Mouse (Mus musculus) gastrocnemius, postnatal 14 days (tissue): ENCODE measurements around the gene Fcer1g. TPM values are rescaled to one million over a fixed set of nuclear protein-coding genes. Genes with fewer than 3 reads are reported as not detected.

Experiments used
- DNase-seq: peaks from one replicate; pipeline ENCODE4 v3.0.0; 2021; ENCODE audit warnings: mixed read lengths
- intact Hi-C: fragments of 180-260 bp; cut with DNase I; formaldehyde crosslinking; loops from one replicate; pipeline ENCODE4 v1.15.1; 2025; ENCODE audit warnings: low total_unique reads
- total RNA-seq, 2 experiments: library from RNA; stranded (reverse); gene quantifications; 2 replicates each; pipeline ENCODE4 v1.2.3; 2021

Fcer1g gene
- total RNA-seq, 2 experiments from 2014 or later = 6.3 to 7.1 TPM

DNA sequence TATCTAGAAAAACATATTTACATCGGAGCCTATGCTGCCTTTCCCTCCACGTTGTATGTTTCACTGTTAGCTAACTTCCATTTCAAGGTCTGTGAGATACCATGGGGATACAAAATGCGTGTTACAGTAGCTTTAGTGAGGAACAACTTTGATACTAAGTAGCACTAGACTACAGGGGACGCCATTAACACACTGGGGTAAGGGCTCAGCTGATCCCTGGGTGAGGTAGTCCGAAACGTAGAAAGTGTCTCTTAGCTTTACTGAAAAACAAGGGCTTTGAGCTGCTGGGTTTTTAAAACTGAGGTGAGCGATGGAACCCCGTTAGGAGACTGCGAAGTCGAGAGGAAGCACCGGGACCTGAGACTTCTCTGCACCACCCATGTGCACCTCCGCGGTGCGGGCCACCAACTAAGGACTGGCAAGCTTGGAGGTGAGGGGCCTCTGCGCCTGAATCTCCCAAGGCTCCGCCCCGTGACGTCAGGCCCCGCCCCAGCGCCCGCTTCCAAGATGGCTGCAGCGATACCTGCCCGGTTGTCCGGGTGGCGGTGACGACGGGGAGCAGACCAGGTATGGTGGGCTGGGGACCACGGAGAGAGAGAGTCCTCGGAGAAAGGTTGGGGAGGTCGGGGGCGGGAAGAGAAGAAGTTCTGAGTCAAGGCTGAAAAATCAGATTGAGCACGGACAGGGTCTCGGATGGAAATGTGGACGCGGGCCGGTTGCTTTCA lies 35.8 kb upstream of the Fcer1g start, which contains the start of gene B4galt3:
Gene B4galt3, plus strand, starts transcription at position 481 of the 725 bp plus-strand sequence.
- intact Hi-C loops = no loop called here
- DNase-seq = peak; percentile 95

DNA sequence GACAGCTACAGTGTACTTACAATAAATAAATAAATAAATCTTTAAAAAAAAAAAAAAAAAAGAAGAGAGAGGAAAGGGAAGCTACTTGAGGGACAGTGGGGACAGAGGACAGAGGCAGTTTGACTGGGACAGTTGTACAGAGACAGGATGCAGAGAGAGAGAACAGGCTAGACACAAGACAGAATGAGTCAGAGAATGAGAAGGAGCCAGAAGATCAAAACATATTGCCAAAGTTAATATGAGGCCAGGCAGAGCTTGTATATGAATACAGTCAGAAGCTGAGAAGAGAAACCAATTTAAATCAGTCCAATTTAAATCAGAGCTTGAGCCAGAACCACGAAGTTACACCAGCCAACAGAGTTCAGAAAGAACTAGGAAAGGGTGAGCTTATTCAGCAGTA lies 34.2 kb upstream of the Fcer1g start:
- intact Hi-C loops = no loop called here
- no peak for DNase-seq

DNA sequence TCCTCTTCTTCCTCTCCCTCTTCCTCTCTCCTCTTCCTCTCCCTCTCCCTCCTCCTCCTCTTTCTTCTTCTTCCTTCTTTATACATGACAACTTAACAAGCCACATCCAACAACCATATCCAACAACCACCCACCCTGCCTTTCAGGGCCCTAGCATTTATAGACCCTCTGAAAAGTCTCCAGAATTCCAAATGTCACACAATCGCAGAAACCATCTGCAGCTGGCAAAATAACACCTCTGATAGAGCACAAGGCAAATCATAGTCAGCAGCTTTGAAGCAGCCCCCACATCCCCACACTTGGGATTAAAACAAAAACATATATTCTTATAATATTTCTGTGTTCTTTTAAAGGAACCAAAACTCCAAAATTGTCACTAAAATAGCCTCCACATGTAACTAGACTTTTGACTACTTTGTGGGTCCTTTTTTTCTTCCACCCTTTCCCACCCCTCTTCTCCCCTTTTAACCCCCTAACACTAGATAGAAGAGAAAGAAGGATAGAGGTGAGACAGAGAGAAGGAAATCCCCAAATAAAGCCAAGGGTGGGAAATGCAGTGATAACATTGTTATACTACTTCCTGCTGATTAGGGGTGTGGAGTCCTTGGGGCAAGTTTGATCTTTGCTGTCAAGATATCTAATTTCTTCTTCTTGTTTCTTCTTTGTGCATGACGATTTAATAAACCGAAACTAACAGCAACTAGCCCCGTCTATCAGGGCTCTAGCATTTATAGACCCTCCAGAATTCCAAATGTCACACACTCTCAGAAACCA lies 32.0 kb upstream of the Fcer1g start:
- no peak for DNase-seq
- intact Hi-C loops = no loop called here

DNA sequence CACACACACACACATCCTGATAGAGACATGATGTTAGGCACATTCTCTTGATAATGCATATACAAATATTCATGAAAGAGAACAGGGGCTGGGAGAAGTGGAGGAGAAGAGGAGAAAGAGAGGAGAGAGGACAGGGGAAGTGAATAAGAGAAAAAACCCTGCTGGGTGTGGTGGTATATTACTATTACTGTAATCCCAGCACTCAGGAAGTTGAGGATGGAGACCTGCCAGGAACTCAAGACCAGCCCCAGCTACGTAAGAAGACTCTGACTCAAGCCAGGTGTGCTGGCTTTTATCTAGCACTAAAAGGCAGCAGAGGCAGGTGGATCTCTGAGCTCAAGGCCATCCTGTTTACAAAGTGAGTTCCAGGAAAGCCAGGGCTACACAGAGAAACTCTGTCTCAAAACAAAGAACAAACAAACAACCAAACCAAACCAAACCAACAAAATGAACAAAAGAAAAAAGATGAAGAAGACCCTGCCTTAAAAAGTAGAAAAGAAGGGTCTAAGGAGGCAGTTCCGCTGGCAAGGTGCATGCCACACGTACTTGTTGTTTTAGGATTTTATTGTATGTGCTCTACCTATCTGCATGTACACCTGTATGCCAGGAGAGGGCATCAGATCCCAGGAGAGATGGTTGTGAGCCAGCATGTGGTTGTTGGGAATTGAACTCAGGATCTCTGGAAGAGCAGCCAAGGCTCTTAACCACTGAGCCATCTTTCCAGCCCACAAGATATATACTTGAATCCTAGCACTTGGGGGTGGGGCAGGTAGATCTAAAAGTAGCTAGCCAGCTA lies 29.7 kb upstream of the Fcer1g start:
- intact Hi-C loops = no loop called here

DNA sequence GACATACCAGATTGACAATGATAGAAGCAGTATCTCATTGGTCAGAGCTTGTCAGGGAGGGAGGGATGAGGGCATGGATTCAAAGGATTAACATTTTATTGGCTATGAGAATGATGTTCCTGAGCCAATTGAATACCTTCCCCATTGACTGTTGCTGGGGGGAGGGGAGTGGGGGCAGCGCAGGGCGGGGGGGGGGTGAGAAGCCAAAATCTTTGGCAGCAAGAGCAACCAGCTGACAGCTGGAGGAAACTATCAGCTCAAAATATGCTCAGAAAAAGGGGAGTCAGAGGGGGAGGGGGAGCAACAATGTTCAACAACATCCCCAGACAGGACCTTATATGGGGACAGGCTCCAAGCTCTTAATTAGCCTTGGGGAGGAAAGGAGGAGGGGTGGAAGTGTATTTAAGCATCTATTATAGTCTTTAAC lies 29.0 kb upstream of the Fcer1g start:
- intact Hi-C loops = no loop called here
- no peak for DNase-seq

More for the DNA sequence above, 29.7 kb upstream of the Fcer1g start:
- DNase-seq = no peak

DNA sequence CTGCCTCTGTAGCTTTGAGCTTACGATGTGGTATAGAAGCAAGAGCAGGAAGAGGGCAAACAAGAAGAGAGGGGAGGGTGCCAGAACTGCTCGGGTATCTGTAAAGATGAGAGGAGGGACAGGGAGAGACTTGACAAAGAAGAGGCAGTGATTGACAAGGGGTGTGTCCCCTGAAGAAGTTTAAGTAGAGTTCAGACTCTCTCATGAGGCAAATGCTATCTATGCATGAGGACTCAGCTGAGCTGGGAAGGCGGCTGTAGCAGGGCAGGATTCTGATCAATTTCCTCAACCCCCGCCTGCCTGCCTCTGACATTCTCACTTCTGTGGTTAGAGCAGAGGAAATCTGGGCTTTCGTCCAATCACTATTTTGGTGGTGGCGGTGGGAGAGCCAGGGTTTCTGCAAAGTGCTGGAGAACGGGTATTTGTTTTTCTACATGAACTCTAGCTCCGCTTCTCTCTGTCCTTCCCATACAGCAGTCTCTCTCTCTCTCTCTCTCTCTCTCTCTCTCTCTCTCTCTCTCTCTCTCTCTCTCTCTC lies 28.5 kb upstream of the Fcer1g start:
- intact Hi-C loops = no loop called here
- peak; percentile 71 for DNase-seq

DNA sequence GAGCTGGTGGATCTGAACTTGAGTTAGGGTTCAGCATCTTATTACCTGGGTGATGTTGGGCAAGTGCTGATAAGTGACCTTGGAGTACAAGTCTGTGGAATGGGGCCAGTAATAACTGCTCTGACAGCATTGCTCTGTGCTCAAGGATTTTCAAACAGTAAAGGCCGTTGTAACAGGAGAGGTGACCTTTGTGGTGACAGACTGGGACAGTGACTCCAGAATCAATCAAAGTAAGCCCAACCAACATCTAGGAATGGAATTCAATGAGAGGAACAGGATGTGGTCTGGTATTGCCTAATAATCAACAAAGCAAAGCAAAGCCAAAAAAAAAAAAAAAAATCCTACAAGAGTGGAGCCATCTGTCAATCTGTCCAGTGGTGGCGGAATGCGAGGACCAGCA lies 26.2 kb upstream of the Fcer1g start:
- no peak for DNase-seq
- intact Hi-C loops = no loop called here

DNA sequence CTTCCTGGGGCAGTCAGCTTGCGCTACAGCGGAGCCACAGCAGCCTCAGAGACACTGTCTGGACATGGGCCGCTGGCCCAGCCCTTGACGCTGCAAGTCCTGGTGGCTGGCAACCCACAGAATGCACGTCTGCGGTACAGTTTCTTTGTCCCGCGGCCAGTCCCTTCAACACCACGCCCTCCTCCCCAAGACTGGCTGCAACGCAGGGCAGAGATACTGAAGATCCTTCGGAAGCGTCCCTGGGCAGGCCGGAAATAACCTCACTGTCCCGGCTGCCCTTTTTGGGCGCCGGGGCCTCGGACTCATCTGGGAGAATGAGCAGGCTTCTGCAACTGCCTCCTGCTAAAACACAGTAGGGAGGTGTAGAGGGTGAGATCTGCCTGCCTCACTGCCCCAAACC lies 24.8 kb upstream of the Fcer1g start:
- DNase-seq = no peak
- intact Hi-C loops = loop anchor here (2.0 to 5.0 kb wide), 2 partner anchors 36 to 142 kb away; partner anchors contain the start of gene Tomm40l

DNA sequence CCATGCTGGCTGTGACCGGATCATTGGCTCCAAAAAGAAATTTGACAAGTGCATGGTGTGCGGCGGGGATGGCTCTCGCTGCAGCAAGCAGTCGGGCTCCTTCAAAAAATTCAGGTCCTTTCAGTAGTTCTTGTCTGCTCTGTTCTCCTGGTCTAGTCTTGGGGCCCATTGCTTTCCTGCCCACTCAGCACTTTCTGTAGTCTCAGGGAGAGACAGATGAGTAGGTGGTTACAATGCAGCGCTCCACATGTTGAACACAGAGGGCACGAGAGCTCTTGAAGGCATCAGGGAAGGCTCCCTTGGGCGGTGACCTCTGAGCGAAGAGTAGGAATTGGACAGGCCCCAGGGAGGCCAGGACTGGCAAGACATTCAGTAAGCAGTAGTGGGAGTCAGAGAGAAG lies 23.6 kb upstream of the Fcer1g start:
- intact Hi-C loops = loop anchor here (2.0 to 5.0 kb wide), 2 partner anchors 35 to 140 kb away; partner anchors contain the start of gene Tomm40l
- DNase-seq = no peak

DNA sequence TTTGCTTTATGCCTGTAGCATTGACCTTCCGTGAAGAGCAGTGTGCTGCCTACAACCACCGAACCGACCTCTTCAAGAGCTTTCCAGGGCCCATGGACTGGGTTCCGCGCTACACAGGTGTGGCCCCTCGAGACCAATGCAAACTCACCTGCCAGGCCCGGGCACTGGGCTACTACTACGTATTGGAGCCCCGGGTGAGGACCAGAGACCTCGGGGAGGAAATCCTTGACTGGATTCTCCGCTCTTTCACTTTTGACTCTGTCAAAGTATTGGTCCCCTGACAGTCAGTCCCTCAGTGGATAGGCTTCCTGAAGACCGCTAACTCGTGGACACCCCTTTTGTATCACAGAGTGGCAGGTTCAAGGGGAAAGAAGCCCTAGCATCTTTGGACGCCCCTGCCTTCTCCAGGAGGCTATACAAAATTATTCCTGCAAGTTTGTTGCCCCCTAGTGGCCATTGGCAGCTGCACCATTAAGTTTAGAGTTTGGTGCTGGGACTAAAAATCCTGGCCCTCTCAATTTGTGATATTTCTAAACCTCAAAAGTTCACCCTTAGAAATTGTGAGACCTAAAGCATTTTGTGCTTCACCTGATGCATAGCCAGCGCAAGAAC lies 22.9 kb upstream of the Fcer1g start:
- intact Hi-C loops = loop anchor here (5.0 kb wide), 1 partner anchor 140 kb away; no protein-coding TSS in a partner anchor
- peak; percentile 55 for DNase-seq

DNA sequence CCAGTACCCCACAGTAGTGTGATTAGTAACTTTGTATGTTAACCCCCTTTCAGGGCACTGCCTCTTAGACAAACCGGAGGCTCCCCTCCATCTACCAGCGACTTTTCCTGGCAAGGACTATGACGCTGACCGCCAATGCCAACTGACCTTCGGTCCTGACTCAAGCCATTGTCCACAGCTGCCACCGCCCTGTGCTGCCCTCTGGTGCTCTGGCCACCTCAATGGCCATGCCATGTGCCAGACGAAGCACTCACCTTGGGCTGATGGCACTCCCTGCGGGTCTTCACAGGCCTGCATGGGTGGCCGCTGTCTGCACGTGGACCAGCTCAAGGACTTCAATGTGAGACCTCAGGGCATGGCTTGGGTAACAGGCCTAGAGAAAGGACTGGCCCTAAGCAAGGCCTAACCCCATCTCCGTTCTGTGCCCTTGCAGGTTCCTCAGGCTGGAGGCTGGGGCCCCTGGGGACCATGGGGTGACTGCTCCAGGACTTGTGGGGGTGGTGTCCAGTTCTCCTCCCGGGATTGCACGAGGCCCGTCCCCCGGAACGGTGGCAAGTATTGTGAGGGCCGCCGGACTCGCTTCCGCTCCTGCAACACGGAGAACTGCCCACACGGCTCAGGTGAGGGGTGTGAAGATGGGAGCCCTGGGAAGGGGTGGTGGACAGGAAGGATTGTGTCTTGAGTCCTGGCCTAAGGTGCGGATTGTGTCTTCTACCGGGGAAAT lies 22.1 kb upstream of the Fcer1g start:
- no peak for DNase-seq
- intact Hi-C loops = loop anchor here (5.0 kb wide), 1 partner anchor 139 kb away; no protein-coding TSS in a partner anchor

DNA sequence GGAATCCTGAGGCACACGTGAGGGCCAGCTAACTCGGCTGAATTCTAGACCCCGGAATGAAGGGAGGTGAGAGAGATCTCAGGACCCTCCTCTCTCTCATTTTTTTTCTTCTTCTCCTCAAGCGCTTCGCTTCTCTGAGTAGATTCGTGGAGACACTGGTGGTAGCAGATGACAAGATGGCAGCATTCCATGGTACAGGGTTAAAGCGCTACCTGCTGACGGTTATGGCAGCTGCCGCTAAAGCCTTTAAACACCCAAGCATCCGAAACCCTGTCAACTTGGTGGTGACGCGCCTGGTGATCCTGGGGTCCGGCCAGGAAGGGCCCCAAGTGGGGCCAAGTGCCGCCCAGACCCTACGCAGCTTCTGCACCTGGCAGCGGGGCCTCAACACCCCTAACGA lies 18.2 kb upstream of the Fcer1g start:
- intact Hi-C loops = no loop called here
- no peak for DNase-seq

DNA sequence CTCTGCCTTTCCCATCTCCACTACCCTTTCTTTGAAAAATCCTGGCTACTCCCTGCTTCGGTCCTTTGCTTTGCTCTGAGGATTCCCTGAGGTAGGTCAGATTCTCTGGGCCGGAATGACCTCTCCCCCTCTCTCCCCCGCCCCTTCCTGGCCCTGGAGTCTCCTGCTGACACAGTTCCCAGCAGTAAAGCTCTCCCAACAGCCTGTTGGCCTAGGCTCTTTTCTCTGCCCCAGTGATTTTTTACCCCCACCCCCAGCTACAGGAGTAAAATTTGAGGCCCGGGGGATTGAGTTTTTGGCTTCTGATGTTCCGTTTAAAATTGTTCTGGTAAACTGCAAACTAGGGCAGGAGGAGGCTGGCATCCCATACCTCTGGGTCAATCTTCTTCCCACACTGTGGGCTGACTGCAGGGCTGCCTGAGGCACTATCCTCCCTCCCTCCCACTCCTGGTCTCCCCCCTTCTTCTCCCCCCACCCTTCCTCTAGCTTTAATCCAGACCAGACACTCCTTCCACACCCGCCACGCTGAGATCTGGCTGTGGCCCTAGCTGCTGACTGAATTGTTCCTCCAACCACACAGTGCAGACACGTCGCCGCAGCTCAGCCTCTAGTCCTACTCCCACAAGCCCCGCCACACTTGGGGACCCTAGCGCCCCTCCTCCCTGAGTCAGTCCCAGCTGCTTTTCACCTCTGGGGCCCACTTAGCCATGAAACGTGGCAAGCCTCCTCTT lies 17.6 kb upstream of the Fcer1g start:
- peak; percentile 77 for DNase-seq
- intact Hi-C loops = no loop called here

DNA sequence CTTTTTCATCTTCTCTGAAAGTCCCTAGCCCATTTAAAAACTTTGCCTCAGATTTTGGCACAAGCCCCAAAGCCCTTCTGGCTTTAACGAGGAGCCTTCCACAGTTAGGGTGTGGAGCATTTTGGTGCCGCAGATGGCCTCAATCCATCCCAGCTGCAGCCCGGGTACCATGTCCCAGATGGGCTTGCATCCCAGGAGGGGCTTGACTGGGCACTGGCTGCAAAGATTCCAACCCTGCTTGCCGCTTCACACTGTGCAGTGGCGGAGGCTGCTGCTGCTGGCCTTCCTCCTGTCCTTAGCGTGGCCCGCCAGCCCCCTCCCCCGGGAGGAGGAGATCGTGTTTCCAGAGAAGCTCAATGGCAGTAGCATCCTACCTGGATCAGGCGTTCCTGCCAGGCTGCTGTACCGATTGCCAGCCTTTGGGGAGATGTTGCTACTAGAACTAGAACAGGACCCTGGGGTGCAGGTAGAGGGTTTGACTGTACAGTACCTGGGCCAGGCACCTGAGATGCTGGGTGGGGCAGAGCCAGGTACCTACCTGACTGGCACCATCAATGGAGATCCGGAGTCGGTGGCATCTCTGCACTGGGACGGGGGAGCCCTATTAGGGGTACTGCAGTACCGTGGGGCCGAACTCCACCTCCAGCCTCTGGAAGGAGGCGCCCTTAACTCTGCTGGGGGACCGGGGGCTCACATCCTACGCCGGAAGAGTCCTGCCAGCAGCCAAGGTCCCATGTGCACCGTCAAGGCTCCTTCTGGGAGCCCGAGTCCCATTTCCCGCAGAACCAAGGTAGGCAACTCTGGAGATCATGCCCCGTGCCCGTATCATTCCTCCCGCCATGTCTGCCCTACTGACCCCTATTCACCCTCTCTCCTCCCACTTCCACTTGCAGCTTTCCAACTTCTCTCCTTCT lies 16.8 kb upstream of the Fcer1g start, which contains the start of gene Ndufs2:
Gene Ndufs2, minus strand, starts transcription at position 709 of the 914 bp plus-strand sequence.
- intact Hi-C loops = no loop called here
- DNase-seq = peak; percentile 52

DNA sequence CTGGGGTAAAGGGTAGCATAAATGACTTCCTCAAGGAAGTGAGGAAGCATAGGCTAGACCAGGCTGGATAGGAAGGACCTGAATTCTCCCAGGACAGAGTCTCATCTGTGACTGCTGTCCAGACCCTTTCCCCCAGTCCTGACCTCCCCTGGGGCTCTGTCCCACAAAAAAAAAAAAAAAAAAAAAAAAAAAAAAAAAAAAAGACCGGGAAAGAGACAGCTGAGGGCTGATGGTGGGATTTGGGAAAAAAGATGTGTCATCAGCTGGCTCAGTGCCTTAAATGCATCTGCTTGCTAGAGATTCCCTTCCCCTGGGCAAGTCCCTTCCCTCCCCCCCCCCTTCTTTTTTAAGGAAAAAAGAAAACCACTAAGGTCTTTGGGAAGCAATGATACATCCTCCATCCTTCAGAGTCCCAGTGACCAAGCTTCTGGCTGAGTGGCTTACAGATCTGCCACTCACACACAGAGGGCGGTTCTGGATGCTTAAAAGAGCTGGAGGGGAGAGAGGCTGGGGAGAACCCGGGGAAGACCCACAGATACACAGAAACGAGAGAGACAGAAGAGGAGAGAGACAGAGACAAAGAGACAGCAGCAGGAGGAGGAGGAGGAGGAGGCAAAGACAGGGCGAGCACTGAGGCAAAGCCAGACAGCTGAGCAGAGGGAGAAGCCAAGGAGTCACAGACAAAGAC lies 15.9 kb upstream of the Fcer1g start, which contains the start of gene Adamts4:
Gene Adamts4, plus strand, starts transcription at position 509 of the 688 bp plus-strand sequence.
- DNase-seq = peak; percentile 59

More for the DNA sequence above, 15.9 kb upstream of the Fcer1g start, which contains the start of gene Adamts4:
- intact Hi-C loops = no loop called here
